Mouse (Mus musculus) forebrain, embryonic 11.5 days (tissue): ENCODE results near the gene Senp2. TPM values are rescaled to one million over a fixed set of nuclear protein-coding genes. Genes with fewer than 3 reads are reported as not detected.

Experiments
- ATAC-seq: fragments of 200-750 bp; cut with Nextera tagmentation; replicated peaks from 2 replicates; pipeline ENCODE4 v1.8.0; 2017; ENCODE audit warnings: moderate TSS enrichment; ENCODE audit not compliant: low FRiP score
- DNase-seq: peaks from one replicate; pipeline ENCODE4 v3.0.0-alpha.2; 2017; ENCODE audit warnings: low spot score
- H3K27ac ChIP-seq: fragments of 300-500 bp; sonication (generic); 2 replicates; pipeline ENCODE4 v1.5.1; 2014; ENCODE audit warnings: low read depth, low read length
- H3K27me3 ChIP-seq: fragments of 300-500 bp; sonication (generic); 2 replicates; pipeline ENCODE4 v1.6.1; 2014; ENCODE audit warnings: mild to moderate bottlenecking, low read length, mixed read lengths; ENCODE audit not compliant: control insufficient read depth, insufficient read depth
- H3K36me3 ChIP-seq: fragments of 300-500 bp; sonication (generic); 2 replicates; pipeline ENCODE4 v1.6.1; 2014; ENCODE audit warnings: mild to moderate bottlenecking, low read length, moderate library complexity, mixed read lengths; ENCODE audit not compliant: control insufficient read depth, insufficient read depth
- H3K4me1 ChIP-seq: fragments of 300-500 bp; sonication (generic); replicated peaks from 2 replicates; pipeline ENCODE4 v1.6.1; 2014; ENCODE audit warnings: low read length, mixed read lengths; ENCODE audit not compliant: control insufficient read depth, insufficient read depth
- H3K4me2 ChIP-seq: fragments of 300-500 bp; sonication (generic); 2 replicates; pipeline ENCODE4 v1.6.1; 2014; ENCODE audit warnings: low read depth, mild to moderate bottlenecking, low read length, moderate library complexity, mixed read lengths; ENCODE audit not compliant: severe bottlenecking
- H3K4me3 ChIP-seq: fragments of 300-500 bp; sonication (generic); 2 replicates; pipeline ENCODE4 v1.5.1; 2014; ENCODE audit warnings: low read depth, low read length
- H3K9ac ChIP-seq: fragments of 300-500 bp; sonication (generic); 2 replicates; pipeline ENCODE4 v1.6.1; 2014; ENCODE audit warnings: low read length
- H3K9me3 ChIP-seq: fragments of 300-500 bp; sonication (generic); 2 replicates; pipeline ENCODE4 v1.6.1; 2016; ENCODE audit warnings: low read length, mixed read lengths; ENCODE audit not compliant: control insufficient read depth
- WGBS: fragments of 180-500 bp; shearing (Covaris S2); extraction: QIAGEN DNeasy Blood & Tissue Kit; methylation state at CpG from one replicate; pipeline ENCODE4 v1.1.7; 2014; 5-methylcytosine and 5-hydroxymethylcytosine counted together
- polyA plus RNA-seq: library from polyadenylated mRNA; unstranded; fragments of >200 nt; fragmentation: Nextera tagmentation; extraction: Ambion mirVana; gene quantifications from 2 replicates; pipeline ENCODE4 v1.2.1, GENCODE M21; 2014

Gene Senp2
- polyA plus RNA-seq, 1 experiment from 2014 or later, result 75.7 TPM

GRCm38 (mm10) chr16:22043830-22044229, 34.5 kb downstream of the Senp2 start:
- no peaks in the 10 kb centered on the region; the same call in 1 of the 2 replicates for H3K36me3 ChIP-seq
- no peaks in the 10 kb centered on the region for H3K27me3 ChIP-seq
- no peak overlapping the region for H3K4me2 ChIP-seq
- H3K9me3 ChIP-seq, result no peaks in the 10 kb centered on the region
- ATAC-seq, result no peak
- no peak for DNase-seq
- H3K4me3 ChIP-seq, result no peak overlapping the region
- no peak overlapping the region for H3K9ac ChIP-seq
- 91% methylated on average over 4 of the region's 4 CpGs for WGBS
- H3K27ac ChIP-seq, result no peak overlapping the region
- H3K4me1 ChIP-seq, result no peaks in the 10 kb centered on the region

DNA sequence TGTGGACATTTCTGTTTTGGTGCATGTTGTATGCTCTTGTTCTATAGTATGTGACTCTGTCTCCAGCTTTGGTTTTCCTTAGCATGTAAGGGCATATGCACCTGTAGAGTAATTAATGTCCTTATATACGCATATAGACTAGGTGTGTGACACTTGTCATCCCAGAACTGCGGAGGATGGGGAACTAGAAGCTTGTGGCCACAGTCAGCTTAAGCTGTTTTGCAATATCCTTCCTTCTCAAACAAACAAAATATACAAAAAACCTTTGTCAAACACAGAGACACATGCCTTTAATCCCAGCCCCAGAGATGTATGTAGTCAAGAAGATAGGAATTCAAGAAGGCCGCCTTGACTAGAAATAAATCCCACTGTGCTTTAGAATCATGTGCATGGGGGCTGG, 36.6 kb downstream of the Senp2 start:
- Histone ChIP-seq H3K27ac (no peak overlapping the region), H3K9ac (no peak overlapping the region), H3K4me1 (no peaks in the 10 kb centered on the region), H3K36me3 (no peaks in the 10 kb centered on the region; the same call in 1 of the 2 replicates), H3K27me3 (no peaks in the 10 kb centered on the region), H3K4me3 (no peak overlapping the region), H3K4me2 (no peak overlapping the region), H3K9me3 (no peaks in the 10 kb centered on the region)
- WGBS, result 94% methylated on average over 3 of the region's 3 CpGs
- ATAC-seq (no peak), DNase-seq (no peak)

- H3K4me3 ChIP-seq, result no peak overlapping the region
- 82% methylated on average over 10 of the region's 10 CpGs for WGBS
- no peaks in the 10 kb centered on the region for H3K9me3 ChIP-seq
- no peak overlapping the region for H3K9ac ChIP-seq
- H3K4me2 ChIP-seq, result no peak overlapping the region
- no peaks in the 10 kb centered on the region; the same call in 1 of the 2 replicates for H3K36me3 ChIP-seq
- no peaks in the 10 kb centered on the region for H3K4me1 ChIP-seq
- no peaks in the 10 kb centered on the region for H3K27me3 ChIP-seq
- no peak overlapping the region for H3K27ac ChIP-seq
- no peak for DNase-seq
- no peak for ATAC-seq
Measured at GRCm38 (mm10) chr16:22046739-22047366, 37.6 kb downstream of the Senp2 start.

- no peak overlapping the region for H3K4me2 ChIP-seq
- no peak overlapping the region for H3K9ac ChIP-seq
- H3K9me3 ChIP-seq, result no peaks in the 10 kb centered on the region
- 93% methylated on average over 21 of the region's 21 CpGs for WGBS
- no peak overlapping the region for H3K4me3 ChIP-seq
- ATAC-seq (no peak), DNase-seq (no peak)
- H3K4me1 ChIP-seq, result no peaks in the 10 kb centered on the region
- H3K27ac ChIP-seq, result no peak overlapping the region
- no peaks in the 10 kb centered on the region for H3K36me3 ChIP-seq
- no peaks in the 10 kb centered on the region for H3K27me3 ChIP-seq
Measured at GRCm38 (mm10) chr16:22053411-22053810, 44.1 kb downstream of the Senp2 start.

DNA sequence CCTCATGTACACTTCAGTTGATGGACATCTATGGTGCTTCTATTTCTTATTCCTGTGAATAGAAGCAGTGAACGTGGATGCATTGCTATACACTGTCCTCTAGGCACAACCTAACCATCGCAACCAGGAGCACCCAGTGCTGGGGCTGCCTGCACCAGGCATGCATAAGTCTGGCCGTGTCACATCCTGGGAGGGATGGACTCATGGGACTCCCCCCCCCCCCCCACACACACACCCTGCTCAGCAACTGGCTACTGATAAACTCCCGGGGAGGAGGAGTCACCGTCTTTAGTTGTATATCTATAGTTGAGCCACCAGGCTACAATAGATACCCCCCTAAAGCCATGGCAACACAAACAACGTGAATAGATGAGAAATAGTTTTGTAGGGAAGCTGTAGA, 48.2 kb downstream of the Senp2 start:
- Histone ChIP-seq H3K9me3 (no peaks in the 10 kb centered on the region), H3K9ac (no peak overlapping the region), H3K4me2 (no peak overlapping the region), H3K4me1 (no peaks in the 10 kb centered on the region), H3K36me3 (peaks cover 5% of the 10 kb centered on the region; the same call in 1 of the 2 replicates), H3K27ac (no peak overlapping the region), H3K4me3 (no peak overlapping the region), H3K27me3 (no peaks in the 10 kb centered on the region)
- WGBS, result 88% methylated on average over 6 of the region's 6 CpGs
- DNase-seq, result no peak
- ATAC-seq, result no peak

GRCm38 (mm10) chr16:22058871-22059270, 49.6 kb downstream of the Senp2 start:
- Histone ChIP-seq H3K4me1 (no peaks in the 10 kb centered on the region), H3K36me3 (peaks cover 11% of the 10 kb centered on the region), H3K27me3 (no peaks in the 10 kb centered on the region), H3K9me3 (no peaks in the 10 kb centered on the region), H3K27ac (no peak overlapping the region), H3K4me2 (no peak overlapping the region), H3K4me3 (no peak overlapping the region), H3K9ac (no peak overlapping the region)
- WGBS, result 97% methylated on average over 7 of the region's 7 CpGs
- ATAC-seq (no peak), DNase-seq (no peak)

DNA sequence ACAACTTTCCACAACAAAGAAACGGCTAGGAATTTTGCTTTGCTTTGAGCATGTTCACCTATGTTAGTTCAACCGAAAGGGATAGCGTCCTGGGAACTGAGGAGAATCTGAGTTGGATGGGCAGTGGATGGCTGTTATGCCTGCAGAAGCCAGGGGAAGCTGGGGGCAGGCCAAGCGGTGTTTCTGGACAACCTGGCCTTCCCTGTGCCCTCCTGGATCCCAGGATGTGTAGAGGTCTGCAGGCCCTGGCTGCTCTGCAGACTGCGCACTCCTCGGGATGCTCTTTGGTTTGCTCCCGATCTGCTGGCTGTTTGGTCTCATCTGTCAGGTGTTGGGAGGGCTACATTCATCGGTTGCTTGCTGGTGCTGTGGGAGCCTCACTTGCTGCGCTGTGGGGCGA, 51.1 kb downstream of the Senp2 start:
- Histone ChIP-seq H3K4me3 (no peak overlapping the region), H3K9ac (no peak overlapping the region), H3K4me1 (no peaks in the 10 kb centered on the region), H3K27ac (no peak overlapping the region), H3K36me3 (peaks cover 11% of the 10 kb centered on the region), H3K27me3 (no peaks in the 10 kb centered on the region), H3K9me3 (no peaks in the 10 kb centered on the region), H3K4me2 (no peak overlapping the region)
- ATAC-seq, result no peak
- DNase-seq, result no peak
- WGBS, result 94% methylated on average over 10 of the region's 10 CpGs

- Histone ChIP-seq H3K4me1 (no peaks in the 10 kb centered on the region), H3K36me3 (peaks cover 13% of the 10 kb centered on the region), H3K9me3 (no peaks in the 10 kb centered on the region), H3K4me2 (no peak overlapping the region), H3K9ac (no peak overlapping the region), H3K4me3 (no peak overlapping the region), H3K27ac (no peak overlapping the region), H3K27me3 (no peaks in the 10 kb centered on the region)
- DNase-seq (no peak), ATAC-seq (no peak)
- WGBS, result 88% methylated on average over 14 of the region's 14 CpGs
Measured at GRCm38 (mm10) chr16:22061555-22062160, 52.4 kb downstream of the Senp2 start.

GRCm38 (mm10) chr16:22062284-22062683, 53.0 kb downstream of the Senp2 start:
- Histone ChIP-seq H3K4me3 (no peak overlapping the region), H3K36me3 (peaks cover 13% of the 10 kb centered on the region), H3K27ac (no peak overlapping the region), H3K27me3 (no peaks in the 10 kb centered on the region), H3K4me1 (no peaks in the 10 kb centered on the region), H3K9ac (no peak overlapping the region), H3K4me2 (no peak overlapping the region), H3K9me3 (no peaks in the 10 kb centered on the region)
- DNase-seq (no peak), ATAC-seq (no peak)
- 89% methylated on average over 4 of the region's 4 CpGs for WGBS
